Mouse (Mus musculus) urinary bladder, postnatal 25 days (tissue): ENCODE results near the gene Camk1d.
"Not testable (repeated sequence)": the region's sequence is repeated elsewhere in the genome, so short reads cannot be mapped to it uniquely, and the experiment has no call there.

Experiments
- DNase-seq: peaks from one replicate; pipeline ENCODE4 v3.0.0; 2022; ENCODE audit warnings: low spot score

Camk1d gene

DNA sequence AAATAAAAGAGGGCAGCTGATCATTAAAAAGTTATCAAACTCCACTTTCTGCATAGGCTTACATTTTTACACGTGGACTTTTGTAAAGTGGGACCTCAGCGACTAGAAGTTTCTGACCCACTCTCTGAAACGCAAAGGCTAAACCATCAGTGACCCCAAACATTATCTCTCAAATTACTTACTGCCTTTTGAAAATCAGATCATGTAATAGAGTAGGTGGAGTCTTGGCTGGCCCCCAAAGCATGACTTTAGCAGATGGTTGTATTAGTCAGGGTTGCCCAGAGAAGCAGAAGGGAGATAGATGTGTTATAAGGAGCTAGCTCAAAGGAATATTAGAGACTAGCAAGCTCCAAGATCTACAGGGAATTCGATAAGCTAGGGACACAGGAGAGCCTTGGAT, 103.8 kb downstream of the Camk1d start:
- no peak for DNase-seq

DNA sequence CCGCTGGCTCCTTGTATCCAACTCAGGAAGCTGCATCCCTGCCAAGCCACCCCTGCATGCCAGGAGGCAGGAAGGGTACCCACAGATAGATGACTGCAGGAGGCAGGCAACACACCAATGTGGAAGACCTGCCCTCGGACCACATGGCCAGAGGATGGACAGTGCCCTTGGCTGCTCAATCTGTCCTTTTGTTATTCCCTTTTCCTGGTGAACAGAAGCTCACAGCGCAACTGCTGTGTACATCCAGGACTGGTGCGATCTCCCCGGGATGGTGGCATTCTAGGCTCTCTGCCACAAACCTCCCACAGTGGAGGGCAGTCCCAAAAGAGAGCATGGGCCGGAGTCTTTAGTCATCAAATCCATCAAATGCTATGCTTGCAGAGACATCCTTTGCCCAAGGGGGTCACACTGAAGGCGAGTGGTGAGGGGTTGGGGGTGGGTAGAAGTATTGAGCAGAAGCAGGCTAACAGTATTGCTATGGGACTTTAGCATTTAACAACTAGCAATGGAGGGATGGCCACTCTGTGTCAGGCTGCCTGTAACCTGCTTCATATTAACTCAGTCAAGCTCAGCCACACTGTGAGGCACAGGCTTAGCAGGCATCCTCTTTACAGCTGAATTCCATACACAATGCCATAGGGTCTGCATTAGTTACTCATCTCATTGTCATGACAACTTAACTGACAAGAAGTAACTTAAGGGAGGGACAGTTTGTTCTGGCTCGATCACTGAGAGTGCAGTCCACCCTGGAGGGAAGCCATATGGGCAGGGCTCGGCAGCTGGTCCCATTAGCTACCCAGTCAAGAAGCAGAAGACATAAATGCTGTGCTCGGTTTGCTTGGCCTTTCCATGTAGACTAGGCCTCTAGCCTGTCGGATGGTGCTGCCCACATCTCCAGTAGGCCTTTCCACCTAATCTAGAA, 106.1 kb downstream of the Camk1d start:
- no peak for DNase-seq

- no peak for DNase-seq
Observed at GRCm38 (mm10) chr2:5605849-5606248, 108.5 kb downstream of the Camk1d start.

DNA sequence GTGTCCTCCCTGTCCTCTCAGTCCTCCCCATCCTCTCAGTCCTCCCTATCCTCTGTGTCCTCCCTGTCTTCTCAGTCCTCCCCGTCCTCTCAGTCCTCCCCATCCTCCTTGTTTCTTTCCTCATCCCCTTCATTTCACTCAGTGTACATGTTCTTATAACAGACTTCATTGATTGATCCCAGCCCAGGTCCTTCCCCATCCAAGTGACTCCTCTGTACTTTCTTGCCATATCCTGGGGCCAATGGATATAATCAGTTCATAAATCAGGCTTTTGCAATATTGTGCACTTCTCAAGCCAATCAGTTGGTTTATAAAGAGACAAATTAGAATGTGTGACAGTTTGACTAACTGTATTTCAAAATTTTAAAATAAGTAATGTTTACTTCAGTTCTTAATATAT, 112.3 kb downstream of the Camk1d start:
- DNase-seq = no peak

DNA sequence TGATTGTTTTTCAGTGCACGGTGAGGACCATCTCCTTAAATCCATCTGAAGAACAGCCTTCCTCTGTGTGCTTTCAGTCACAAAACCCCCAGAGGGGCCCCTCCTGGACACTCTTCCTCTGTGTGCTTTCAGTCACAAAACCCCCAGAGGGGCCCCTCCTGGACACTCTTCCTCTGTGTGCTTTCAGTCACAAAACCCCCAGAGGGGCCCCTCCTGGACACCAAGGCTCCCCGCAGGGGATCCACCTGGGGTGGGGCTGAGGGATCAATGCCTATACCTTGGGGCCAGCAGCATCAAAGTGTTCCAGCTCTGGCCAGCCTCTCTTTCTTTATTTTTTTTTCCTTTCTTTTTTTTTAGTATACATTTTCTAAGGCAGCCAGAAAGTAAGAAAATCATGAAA, 113.1 kb downstream of the Camk1d start:
- DNase-seq = not testable (repeated sequence)

DNA sequence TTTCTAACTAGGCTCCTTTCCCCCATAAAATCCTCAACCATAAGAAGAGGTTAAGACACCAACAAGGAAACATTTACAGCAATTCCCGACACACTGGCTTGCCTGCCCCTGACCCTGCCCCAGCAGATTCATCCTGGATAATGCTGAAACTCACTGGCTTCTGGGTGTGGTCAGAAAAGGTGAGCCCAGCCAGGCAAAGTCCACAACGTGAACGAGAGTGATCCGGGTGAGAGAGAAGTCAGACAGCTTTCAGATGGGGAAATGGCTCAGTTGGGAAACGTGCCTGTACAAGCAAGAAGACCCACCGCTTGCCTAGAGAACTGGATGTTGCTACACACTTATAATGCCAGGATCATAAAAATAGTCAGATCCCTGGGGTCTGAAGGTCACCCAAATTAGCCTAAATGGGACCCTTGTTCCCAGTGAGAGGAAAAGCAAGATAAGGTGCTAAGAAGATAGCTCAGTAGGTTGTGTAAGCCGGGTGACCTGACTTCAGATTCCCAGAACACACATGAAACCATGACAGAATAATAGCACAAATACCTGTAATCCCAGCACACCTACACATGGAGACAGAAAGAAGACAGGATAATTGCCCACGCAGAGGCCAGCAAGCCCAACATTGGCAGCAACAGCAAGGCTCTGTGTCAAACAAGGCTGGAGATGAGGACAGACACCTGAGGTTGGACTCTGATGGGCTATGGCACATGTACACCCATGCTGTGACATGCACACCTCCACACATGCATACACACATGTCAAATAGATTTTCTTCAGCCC, 113.9 kb downstream of the Camk1d start:
- DNase-seq = no peak

GRCm38 (mm10) chr2:5599713-5600112, 114.6 kb downstream of the Camk1d start:
- no peak for DNase-seq

DNA sequence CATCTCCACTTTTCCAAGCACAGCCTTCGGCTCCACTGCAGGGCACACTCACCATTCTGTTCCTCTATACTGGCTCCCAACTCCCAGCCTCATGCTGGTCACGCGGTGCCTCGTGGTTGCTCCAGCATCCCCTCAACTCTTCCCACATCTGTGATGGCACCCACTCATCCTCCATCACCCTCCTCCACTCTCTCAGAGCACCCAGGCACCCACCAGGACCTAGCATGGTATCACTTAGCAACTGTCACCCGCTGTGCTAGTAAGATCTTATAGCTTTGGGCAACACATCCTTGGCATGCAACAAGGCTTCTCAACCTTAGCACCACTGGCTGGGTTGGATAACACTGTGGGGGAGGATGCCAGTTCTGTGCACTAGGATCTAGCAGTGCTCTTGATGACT, 115.8 kb downstream of the Camk1d start:
- DNase-seq = no peak

DNA sequence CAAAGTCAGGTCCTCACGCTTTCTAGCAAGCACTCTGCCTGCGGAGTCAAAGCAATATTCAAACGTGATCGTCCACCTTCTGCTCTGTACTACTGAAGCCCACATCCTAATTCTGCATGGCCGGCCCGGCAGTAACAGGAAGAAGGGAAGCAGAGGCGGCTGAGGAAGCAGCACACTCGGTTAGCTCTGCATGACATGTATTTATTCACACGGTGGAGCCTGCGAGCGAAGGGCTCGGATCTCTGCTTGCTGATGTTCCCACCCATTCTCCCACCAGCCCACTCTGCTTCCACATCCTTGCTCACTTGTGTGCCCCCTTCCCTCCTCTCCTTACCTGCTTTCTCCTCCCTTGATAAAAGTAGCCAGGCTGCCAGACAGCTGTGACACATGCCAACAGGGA, 117.4 kb downstream of the Camk1d start:
- DNase-seq = no peak

DNA sequence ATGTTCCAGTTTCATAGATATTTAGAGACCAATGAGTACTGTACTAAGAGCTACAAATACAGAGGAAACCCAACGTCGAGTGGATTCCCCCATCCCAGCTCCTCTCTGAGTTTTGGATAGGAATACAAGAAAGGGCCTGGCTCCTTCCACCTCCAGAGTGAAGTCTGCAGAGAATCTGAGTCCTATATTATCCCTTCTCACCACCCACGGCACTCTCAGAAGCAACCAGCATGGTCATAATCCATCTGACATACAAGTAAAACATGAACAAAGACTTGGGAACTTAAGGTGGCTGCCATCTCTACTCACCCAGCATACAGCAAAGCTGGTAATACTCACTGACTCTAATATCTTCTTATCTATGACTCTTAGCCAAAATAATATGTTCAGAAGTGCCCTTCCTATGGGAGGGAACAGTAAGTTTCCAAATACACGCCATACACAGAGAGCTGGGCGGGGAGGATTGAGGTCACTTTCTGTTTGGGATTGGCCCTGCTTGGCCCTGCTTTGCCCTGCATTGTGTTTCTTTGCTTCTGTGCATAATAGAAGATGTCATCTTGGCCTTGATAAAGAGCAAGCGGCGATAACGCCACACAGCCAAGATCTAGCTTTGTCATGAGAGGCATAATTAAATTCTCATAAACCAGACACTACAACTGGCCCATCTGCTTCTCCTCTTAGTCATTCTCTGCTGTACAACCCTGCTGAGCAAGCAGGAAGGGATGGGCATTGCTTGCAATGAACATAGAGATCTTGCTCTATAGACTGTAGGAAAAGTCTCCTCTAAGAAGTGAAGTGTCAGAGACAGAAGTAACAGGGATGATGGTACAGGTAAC, 118.7 kb downstream of the Camk1d start:
- no peak for DNase-seq

DNA sequence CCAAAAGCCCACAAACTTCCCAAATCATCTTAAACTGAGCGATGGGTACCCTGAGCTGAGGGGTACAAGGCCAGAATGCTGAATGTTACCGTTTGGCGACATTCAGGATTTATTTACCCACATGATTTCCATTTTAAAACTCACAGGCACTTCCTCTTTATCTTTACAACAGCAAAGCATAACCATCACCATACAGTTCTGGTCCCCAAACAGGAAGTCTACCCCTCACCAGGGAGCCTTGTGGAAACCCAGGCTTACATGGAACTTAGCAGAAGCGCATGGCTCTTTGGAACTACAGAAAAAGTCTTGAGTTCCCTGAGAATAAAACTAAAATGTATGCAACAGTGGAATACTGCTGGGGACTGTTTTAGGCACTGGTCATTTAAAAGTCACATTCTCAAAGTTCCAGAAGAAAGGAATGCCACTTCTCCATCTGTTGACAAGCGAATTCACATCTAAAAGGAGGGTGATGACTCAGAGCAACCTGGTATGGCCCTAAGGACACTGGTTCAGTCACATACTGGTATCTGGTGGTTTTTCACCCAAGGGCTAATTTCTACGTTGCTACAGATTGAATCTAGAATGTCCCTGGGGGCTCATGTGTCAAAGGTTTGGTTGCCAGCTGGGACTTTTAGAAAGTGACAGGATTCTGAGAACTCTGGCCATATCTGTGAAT, 121.7 kb downstream of the Camk1d start:
- no peak for DNase-seq

- no peak for DNase-seq
Observed at GRCm38 (mm10) chr2:5590074-5590473, 124.2 kb downstream of the Camk1d start.

DNA sequence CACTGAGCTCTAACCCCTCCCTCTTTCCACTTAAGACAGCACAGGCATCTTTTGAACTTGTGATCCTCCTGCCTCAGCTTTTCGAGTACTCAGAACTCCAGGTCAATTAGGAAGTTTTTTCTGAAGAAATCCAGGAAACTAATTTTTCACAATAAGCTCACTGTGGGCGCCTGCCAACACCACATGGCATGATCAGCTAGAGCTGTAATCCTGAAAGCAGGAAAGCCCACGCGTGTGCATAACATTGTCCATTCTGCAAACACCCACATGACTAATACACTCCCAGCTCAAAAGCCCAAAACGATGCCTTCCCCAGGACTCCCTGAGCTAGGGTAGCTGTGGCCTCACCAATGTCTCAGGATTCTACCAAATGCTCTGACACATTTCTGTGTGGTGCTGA, 125.2 kb downstream of the Camk1d start:
- no peak for DNase-seq

DNA sequence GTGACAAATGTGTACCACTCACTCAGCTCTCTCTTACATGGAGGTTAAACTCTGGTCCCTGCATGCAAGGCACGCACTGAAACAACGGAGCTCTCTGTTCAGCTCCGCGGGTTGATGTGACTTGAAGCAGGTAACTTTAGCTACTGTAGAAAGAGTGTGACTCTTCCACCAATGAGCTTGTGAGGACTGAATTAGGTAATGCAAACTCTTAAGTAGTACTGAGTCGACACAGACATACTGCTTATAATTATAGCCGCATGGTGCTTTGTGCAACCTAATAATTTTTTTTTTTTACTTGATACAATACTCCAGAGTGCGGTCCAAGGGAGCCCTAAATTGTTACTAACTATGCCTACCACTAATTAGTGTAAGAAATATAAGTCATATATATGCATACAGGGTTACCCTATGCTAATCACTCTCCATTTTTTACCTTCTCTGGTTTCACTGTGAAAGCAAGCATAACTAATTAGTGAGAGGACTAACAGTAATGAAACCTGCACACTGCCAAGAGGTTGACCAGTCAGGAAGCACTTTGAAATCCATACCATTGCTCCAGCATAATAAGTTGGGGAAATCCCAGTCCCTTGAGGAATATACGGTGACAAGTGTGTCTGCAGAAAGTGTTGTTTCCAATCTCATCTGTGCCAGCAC, 125.9 kb downstream of the Camk1d start:
- no peak for DNase-seq

GRCm38 (mm10) chr2:5584318-5585027, 129.8 kb downstream of the Camk1d start:
- no peak for DNase-seq

DNA sequence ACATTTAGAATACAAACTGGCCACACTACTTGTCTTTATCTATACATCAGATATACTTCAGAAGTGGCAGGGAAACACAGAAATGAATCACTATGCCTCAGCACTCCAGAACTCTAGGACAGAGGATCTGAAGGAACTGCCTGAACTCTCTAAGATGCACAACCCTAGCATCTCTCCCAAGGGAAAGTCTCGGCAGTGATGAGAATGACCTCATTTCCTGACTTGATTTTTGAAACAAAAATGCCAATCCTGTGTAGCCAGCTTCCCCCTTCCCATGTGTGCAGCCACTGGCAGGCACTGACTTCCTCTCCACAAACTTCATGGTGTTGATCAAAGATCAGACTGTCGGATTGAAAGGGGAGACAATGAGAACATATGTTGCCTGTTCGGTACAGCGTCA, 134.9 kb downstream of the Camk1d start:
- no peak for DNase-seq

GRCm38 (mm10) chr2:5577399-5578129, 136.8 kb downstream of the Camk1d start:
- no peak for DNase-seq

- no peak for DNase-seq
Observed at GRCm38 (mm10) chr2:5572314-5573006, 141.9 kb downstream of the Camk1d start.

- DNase-seq = no peak
Observed at GRCm38 (mm10) chr2:5566611-5567010, 147.7 kb downstream of the Camk1d start.
